Mouse (Mus musculus) yolk sac, embryonic 10.5 days (tissue): Measurements from ENCODE around the gene Pkd1l3.

Experiments used
- DNase-seq: peaks from one replicate; pipeline ENCODE4 v3.0.0-alpha.2; 2017; ENCODE audit warnings: low spot score

Gene Pkd1l3

GRCm38 (mm10) chr8:109614243-109615210 lies at the start of gene Pkd1l3:
Gene Pkd1l3, plus strand, starts transcription at chr8:109614517.
- no peak for DNase-seq

- DNase-seq: no peak
These were observed 49.6 kb upstream of the Pkd1l3 start for GRCm38 (mm10) chr8:109564766-109565165.

GRCm38 (mm10) chr8:109565498-109566333 lies 48.6 kb upstream of the Pkd1l3 start, which contains the start of the genes Dhx38 and Txnl4b:
Gene Dhx38, minus strand, starts transcription at chr8:109565861.
Gene Txnl4b, plus strand, starts transcription at chr8:109565892.
- DNase-seq: peak; percentile 98

GRCm38 (mm10) chr8:109571139-109571538 lies 43.2 kb upstream of the Pkd1l3 start:
- no peak for DNase-seq

- no peak for DNase-seq
These were observed 38.0 kb upstream of the Pkd1l3 start for GRCm38 (mm10) chr8:109576311-109576710.

- no peak for DNase-seq
These were observed 35.4 kb upstream of the Pkd1l3 start, which contains the start of gene Hp for GRCm38 (mm10) chr8:109578900-109579301. Gene Hp, minus strand, starts transcription at chr8:109579172.

- no peak for DNase-seq
These were observed 30.0 kb upstream of the Pkd1l3 start for GRCm38 (mm10) chr8:109584293-109584692.

GRCm38 (mm10) chr8:109584830-109585229 lies 29.5 kb upstream of the Pkd1l3 start:
- DNase-seq: no peak

- DNase-seq: no peak
These were observed 28.7 kb upstream of the Pkd1l3 start for GRCm38 (mm10) chr8:109585652-109586051.

GRCm38 (mm10) chr8:109586972-109587504 lies 27.3 kb upstream of the Pkd1l3 start:
- peak; percentile 11 for DNase-seq

GRCm38 (mm10) chr8:109590901-109591300 lies 23.4 kb upstream of the Pkd1l3 start:
- DNase-seq: peak; percentile 57

GRCm38 (mm10) chr8:109591367-109591766 lies 22.9 kb upstream of the Pkd1l3 start:
- DNase-seq: no peak

- no peak for DNase-seq
These were observed 22.2 kb upstream of the Pkd1l3 start for GRCm38 (mm10) chr8:109592164-109592563.

GRCm38 (mm10) chr8:109593117-109593788 lies 21.1 kb upstream of the Pkd1l3 start:
- DNase-seq: no peak

- peak; percentile 33 for DNase-seq
These were observed 18.5 kb upstream of the Pkd1l3 start for GRCm38 (mm10) chr8:109595854-109596253.

GRCm38 (mm10) chr8:109606725-109607124 lies 7.6 kb upstream of the Pkd1l3 start:
- DNase-seq: no peak

- DNase-seq: no peak
These were observed 6.7 kb upstream of the Pkd1l3 start for GRCm38 (mm10) chr8:109607650-109608049.

GRCm38 (mm10) chr8:109608271-109609152 lies 5.8 kb upstream of the Pkd1l3 start, which contains the start of gene Dhodh:
Gene Dhodh, minus strand, starts transcription at chr8:109608673.
- DNase-seq: peak; percentile 95

- DNase-seq: no peak
These were observed 5.2 kb upstream of the Pkd1l3 start for GRCm38 (mm10) chr8:109609153-109609502.

- DNase-seq: no peak
These were observed 1.3 kb downstream of the Pkd1l3 start for GRCm38 (mm10) chr8:109615569-109615968.

GRCm38 (mm10) chr8:109628638-109629037 lies 14.3 kb downstream of the Pkd1l3 start:
- no peak for DNase-seq
